Mouse (Mus musculus) adrenal gland, postnatal 36 days (tissue): ENCODE measurements at regions not wholly inside any gene's neighbourhood (a gene's known extent, or its start where the extent isn't known, plus 50 kb on each side); places are given as distances from the start of the nearest gene placed in this dataset.
"Not testable (repeated sequence)": the region's sequence is repeated elsewhere in the genome, so short reads cannot be mapped to it uniquely, and the experiment has no call there.

Experiments
- DNase-seq, 2 experiments: peaks; one replicate each; pipeline ENCODE4 v3.0.0; 2021; ENCODE audit warnings: mixed read lengths in 1 of 2

GRCm38 (mm10) chr12:95385688-95386087 lies 306.3 kb upstream of the Flrt2 start:
- no peak for DNase-seq

GRCm38 (mm10) chr12:95388185-95388584 lies 303.8 kb upstream of the Flrt2 start:
- DNase-seq = no peak

GRCm38 (mm10) chr12:95392821-95393220 lies 299.2 kb upstream of the Flrt2 start:
- DNase-seq = no peak

GRCm38 (mm10) chr12:95394991-95395530 lies 297.0 kb upstream of the Flrt2 start:
- DNase-seq = no peak

GRCm38 (mm10) chr12:95420861-95421260 lies 271.2 kb upstream of the Flrt2 start:
- DNase-seq = no peak

- DNase-seq = no peak
These were observed 267.3 kb upstream of the Flrt2 start for GRCm38 (mm10) chr12:95424739-95425138.

- no peak for DNase-seq
These were observed 254.8 kb upstream of the Flrt2 start for GRCm38 (mm10) chr12:95437226-95437625.

GRCm38 (mm10) chr12:95457480-95457879 lies 234.5 kb upstream of the Flrt2 start:
- no peak for DNase-seq

- DNase-seq = no peak
These were observed 225.2 kb upstream of the Flrt2 start for GRCm38 (mm10) chr12:95466502-95467490.

- no peak for DNase-seq
These were observed 222.1 kb upstream of the Flrt2 start for GRCm38 (mm10) chr12:95469897-95470296.

GRCm38 (mm10) chr12:95486502-95486901 lies 205.5 kb upstream of the Flrt2 start:
- no peak for DNase-seq

- DNase-seq = no peak
These were observed 203.7 kb upstream of the Flrt2 start for GRCm38 (mm10) chr12:95488371-95488770.

GRCm38 (mm10) chr12:95489374-95489773 lies 202.7 kb upstream of the Flrt2 start:
- DNase-seq = peak; percentile 12 to 30

GRCm38 (mm10) chr12:95489848-95490247 lies 202.2 kb upstream of the Flrt2 start:
- no peak for DNase-seq

GRCm38 (mm10) chr12:95491806-95492436 lies 200.1 kb upstream of the Flrt2 start:
- DNase-seq = not testable (repeated sequence)

- DNase-seq = no peak
These were observed 190.6 kb upstream of the Flrt2 start for GRCm38 (mm10) chr12:95501443-95501842.

- DNase-seq = no peak
These were observed 172.0 kb upstream of the Flrt2 start for GRCm38 (mm10) chr12:95520008-95520407.

GRCm38 (mm10) chr12:95522052-95522451 lies 170.0 kb upstream of the Flrt2 start:
- DNase-seq = no peak

GRCm38 (mm10) chr12:95533888-95534639 lies 158.0 kb upstream of the Flrt2 start:
- no peak for DNase-seq

GRCm38 (mm10) chr12:95547301-95547700 lies 144.7 kb upstream of the Flrt2 start:
- peak in 1 of 2 experiments; percentile 0 for DNase-seq

GRCm38 (mm10) chr12:95553129-95553528 lies 138.9 kb upstream of the Flrt2 start:
- DNase-seq = no peak

- no peak for DNase-seq
These were observed 133.2 kb upstream of the Flrt2 start for GRCm38 (mm10) chr12:95558706-95559406.
